Mouse (Mus musculus) MEL (cell line): ENCODE measurements around the gene Ccdc126.

Experiments
- BHLHE40 ChIP-seq: IDR thresholded peaks from 2 replicates; pipeline ENCODE4 v1.6.1; 2012; ENCODE audit warnings: low read depth, mild to moderate bottlenecking, inconsistent platforms, low read length, improper control_type of control experiment, borderline replicate concordance
- CHD2 ChIP-seq: IDR thresholded peaks from 2 replicates; pipeline ENCODE4 v1.6.1; 2011; ENCODE audit warnings: low read length, improper control_type of control experiment
- CTCF ChIP-seq, 3 experiments: IDR thresholded peaks in 2 of 3; conservative IDR thresholded peaks in 1 of 3; 2 replicates each; pipeline ENCODE4 v1.5.1; 2011 to 2012; ENCODE audit warnings: low read length in 3 of 3, low read depth in 2 of 3, mild to moderate bottlenecking in 2 of 3, improper control_type of control experiment in 1 of 3, inconsistent platforms in 1 of 3, mixed read lengths in 1 of 3, moderate library complexity in 1 of 3; ENCODE audit not compliant: control insufficient read depth in 1 of 3, insufficient read depth in 1 of 3, poor library complexity in 1 of 3, severe bottlenecking in 1 of 3
- KAT2A ChIP-seq: conservative IDR thresholded peaks from 2 replicates; pipeline ENCODE4 v1.6.1; 2012; ENCODE audit warnings: low read depth, low read length, improper control_type of control experiment, inconsistent platforms
- MAX ChIP-seq: IDR thresholded peaks from 2 replicates; pipeline ENCODE4 v1.6.1; 2011; ENCODE audit warnings: low read length, improper control_type of control experiment
- MYB ChIP-seq: IDR thresholded peaks from 2 replicates; pipeline ENCODE4 v1.6.1; 2011; ENCODE audit warnings: mild to moderate bottlenecking, low read depth, low read length, improper control_type of control experiment
- POLR2A ChIP-seq, 2 experiments: IDR thresholded peaks; 2 replicates each; pipeline ENCODE4 v1.6.1; 2011 to 2012; ENCODE audit warnings: low read length in 2 of 2, mild to moderate bottlenecking in 2 of 2, control low read depth in 1 of 2, improper control_type of control experiment in 1 of 2, low read depth in 1 of 2, moderate library complexity in 1 of 2; ENCODE audit not compliant: control insufficient read depth in 1 of 2, insufficient read depth in 1 of 2, poor library complexity in 1 of 2
- SMC3 ChIP-seq: IDR thresholded peaks from 2 replicates; pipeline ENCODE4 v1.6.1; 2011; ENCODE audit warnings: low read depth, low read length, improper control_type of control experiment
- TCF12 ChIP-seq: IDR thresholded peaks from 2 replicates; pipeline ENCODE4 v1.6.1; 2014; ENCODE audit warnings: low read depth, mild to moderate bottlenecking, inconsistent platforms, low read length, improper control_type of control experiment, moderate library complexity
- ZKSCAN1 ChIP-seq: IDR thresholded peaks from 2 replicates; pipeline ENCODE4 v1.6.1; 2012; ENCODE audit warnings: low read depth, mild to moderate bottlenecking, inconsistent platforms, low read length, improper control_type of control experiment, moderate library complexity
- ZNF384 ChIP-seq: IDR thresholded peaks from 2 replicates; pipeline ENCODE4 v1.6.1; 2012; ENCODE audit warnings: low read depth, mild to moderate bottlenecking, inconsistent platforms, low read length, improper control_type of control experiment

- TF ChIP-seq ZKSCAN1, result no peak
- TF ChIP-seq CHD2, result no peak
- TF ChIP-seq MYB, result no peak
- no peak for TF ChIP-seq ZNF384
- no peak for TF ChIP-seq POLR2A (IDR thresholded peaks at IDR 0.05; ENCODE audit: control insufficient read depth in 1 of 2, insufficient read depth in 1 of 2, low read depth in 1 of 2, low read length in 2 of 2, poor library complexity in 1 of 2)
- TF ChIP-seq MAX, result no peak
- no peak for TF ChIP-seq CTCF (IDR thresholded peaks at IDR 0.05 in 2 of 3, conservative IDR thresholded peaks at IDR 0.05 in 1 of 3; ENCODE audit: control insufficient read depth in 1 of 3, insufficient read depth in 1 of 3, low read depth in 2 of 3, low read length in 3 of 3, poor library complexity in 1 of 3, severe bottlenecking in 1 of 3)
- no peak for TF ChIP-seq BHLHE40
- TF ChIP-seq SMC3, result no peak
- TF ChIP-seq KAT2A, result no peak
- TF ChIP-seq TCF12, result no peak
Observed at GRCm38 (mm10) chr6:49322056-49322455, 3.0 kb downstream of the Ccdc126 start.
